Mouse (Mus musculus): ENCODE data around the gene Ralb.

GRCm38 (mm10) chr1:119457993-119458605, 46.5 kb downstream of the Ralb start:
- TF ChIP-seq CTCF (IDR thresholded peaks at IDR 0.05; ENCODE audit: extremely low read depth, insufficient read depth, insufficient read length, insufficient replicate concordance): peak; percentile 49; the same call in 1 of the 2 replicates
- TF ChIP-seq POLR2A (IDR thresholded peaks at IDR 0.05; ENCODE audit: low read depth, low read length): no peak
